Mouse (Mus musculus) ES-Bruce4 (cell line): ENCODE measurements around the gene Slc9a2. TPM values are rescaled to one million over a fixed set of nuclear protein-coding genes. Genes with fewer than 3 reads are reported as not detected.

ENCODE experiments used
- H3K27ac ChIP-seq: 2 replicates; pipeline ENCODE4 v1.5.1; 2012; ENCODE audit warnings: low read length, inconsistent platforms; ENCODE audit not compliant: insufficient read depth
- H3K27me3 ChIP-seq: 2 replicates; pipeline ENCODE4 v1.6.1; 2012; ENCODE audit warnings: mild to moderate bottlenecking, low read length, inconsistent platforms; ENCODE audit not compliant: control insufficient read depth, poor library complexity, insufficient read depth, severe bottlenecking
- H3K36me3 ChIP-seq: 2 replicates; pipeline ENCODE4 v1.6.1; 2012; ENCODE audit warnings: inconsistent platforms, mild to moderate bottlenecking, low read length, moderate library complexity; ENCODE audit not compliant: control insufficient read depth, poor library complexity, insufficient read depth, severe bottlenecking
- H3K4me1 ChIP-seq: one replicate; pipeline ENCODE4 v1.8.1; 2011; ENCODE audit warnings: low read length; ENCODE audit not compliant: control insufficient read depth, insufficient read depth
- H3K4me3 ChIP-seq: 2 replicates; pipeline ENCODE4 v1.5.1; 2011; ENCODE audit warnings: low read depth, mild to moderate bottlenecking, low read length
- H3K9ac ChIP-seq: 2 replicates; pipeline ENCODE4 v1.6.1; 2012; ENCODE audit warnings: low read depth, mild to moderate bottlenecking, inconsistent platforms; ENCODE audit not compliant: poor library complexity, severe bottlenecking
- H3K9me3 ChIP-seq: replicated peaks from 2 replicates; pipeline ENCODE4 v1.6.1; 2012; ENCODE audit warnings: mild to moderate bottlenecking, low read length, inconsistent platforms; ENCODE audit not compliant: control insufficient read depth, poor library complexity, insufficient read depth, severe bottlenecking
- CTCF ChIP-seq: IDR thresholded peaks from one replicate; pipeline ENCODE4 v1.8.1; 2011; ENCODE audit warnings: low read depth, low read length
- EP300 ChIP-seq: IDR thresholded peaks from 2 replicates; pipeline ENCODE4 v1.6.1; 2011; ENCODE audit warnings: low read depth, low read length; ENCODE audit not compliant: insufficient read depth
- POLR2A ChIP-seq: IDR thresholded peaks from one replicate; pipeline ENCODE4 v1.8.1; 2011; ENCODE audit warnings: low read length; ENCODE audit not compliant: insufficient read depth
- polyA plus RNA-seq: library from polyadenylated mRNA; stranded (reverse); fragments of >200 nt; gene quantifications from 2 replicates; pipeline ENCODE4 v1.2.4, GENCODE M21; 2011; ENCODE audit warnings: low read depth; ENCODE audit not compliant: missing spikeins, insufficient read depth, insufficient read length

Slc9a2 gene
- polyA plus RNA-seq, 1 experiment = not detected

DNA sequence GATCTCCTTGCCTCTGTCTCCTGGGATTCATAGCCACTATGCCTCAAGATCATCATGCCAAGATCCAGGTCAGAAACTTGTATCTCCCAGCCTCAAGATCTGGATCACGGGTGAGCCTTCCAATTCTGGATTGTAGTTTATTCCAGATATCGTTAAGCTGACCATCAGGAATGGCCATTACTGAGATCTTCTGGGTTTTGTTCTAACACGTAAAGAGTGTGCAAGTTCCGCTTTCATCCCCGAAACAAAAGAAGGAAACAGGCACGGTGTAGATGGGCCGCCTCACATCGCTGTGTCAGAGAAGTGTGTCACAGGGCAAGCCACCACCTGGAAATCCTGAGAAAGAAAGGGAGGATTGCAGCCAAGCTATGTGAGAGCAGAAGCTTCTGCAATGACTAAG is 118.7 kb downstream of the Slc9a2 start:
- Histone ChIP-seq H3K4me3 (no peak overlapping the region), H3K4me1 (no peaks in the 10 kb centered on the region), H3K9me3 (no peaks in the 10 kb centered on the region), H3K9ac (no peak overlapping the region), H3K27me3 (no peaks in the 10 kb centered on the region; the same call in 1 of the 2 replicates), H3K36me3 (no peaks in the 10 kb centered on the region), H3K27ac (no peak overlapping the region)
- TF ChIP-seq POLR2A = no peak
- TF ChIP-seq EP300 = no peak
- TF ChIP-seq CTCF = no peak

- TF ChIP-seq CTCF = no peak
- TF ChIP-seq EP300 = no peak
- no peak for TF ChIP-seq POLR2A
- Histone ChIP-seq H3K4me1 (no peaks in the 10 kb centered on the region), H3K9ac (no peak overlapping the region), H3K36me3 (no peaks in the 10 kb centered on the region), H3K9me3 (no peaks in the 10 kb centered on the region), H3K4me3 (no peak overlapping the region), H3K27me3 (no peaks in the 10 kb centered on the region; the same call in 1 of the 2 replicates), H3K27ac (no peak overlapping the region)
Measured at GRCm38 (mm10) chr1:40800908-40801307, 120.5 kb downstream of the Slc9a2 start.

DNA sequence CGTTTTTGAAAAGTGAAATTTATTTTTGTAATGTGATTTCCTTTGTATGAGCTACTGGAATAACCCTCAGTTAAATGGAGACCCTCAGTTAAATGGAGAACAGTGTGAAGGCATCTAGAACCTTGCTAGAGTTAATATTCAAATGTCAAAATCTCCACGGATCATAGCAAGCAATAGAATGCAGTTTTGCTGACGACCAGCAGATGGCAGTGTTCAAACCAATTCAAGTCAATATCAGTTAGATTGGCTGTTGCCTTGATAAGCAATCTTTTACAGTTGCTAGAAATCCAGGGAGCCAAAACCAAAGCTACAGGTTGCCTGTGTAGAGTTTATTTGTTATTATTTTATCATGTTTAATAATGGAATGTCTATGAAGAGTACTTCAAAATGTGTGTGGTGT is 122.4 kb downstream of the Slc9a2 start:
- H3K27ac ChIP-seq = no peak overlapping the region
- H3K9ac ChIP-seq = no peak overlapping the region
- no peaks in the 10 kb centered on the region for H3K36me3 ChIP-seq
- no peaks in the 10 kb centered on the region for H3K4me1 ChIP-seq
- H3K4me3 ChIP-seq = no peak overlapping the region
- H3K27me3 ChIP-seq = no peaks in the 10 kb centered on the region; the same call in 1 of the 2 replicates
- H3K9me3 ChIP-seq = no peaks in the 10 kb centered on the region
- no peak for TF ChIP-seq POLR2A
- TF ChIP-seq CTCF = no peak
- TF ChIP-seq EP300 = no peak

DNA sequence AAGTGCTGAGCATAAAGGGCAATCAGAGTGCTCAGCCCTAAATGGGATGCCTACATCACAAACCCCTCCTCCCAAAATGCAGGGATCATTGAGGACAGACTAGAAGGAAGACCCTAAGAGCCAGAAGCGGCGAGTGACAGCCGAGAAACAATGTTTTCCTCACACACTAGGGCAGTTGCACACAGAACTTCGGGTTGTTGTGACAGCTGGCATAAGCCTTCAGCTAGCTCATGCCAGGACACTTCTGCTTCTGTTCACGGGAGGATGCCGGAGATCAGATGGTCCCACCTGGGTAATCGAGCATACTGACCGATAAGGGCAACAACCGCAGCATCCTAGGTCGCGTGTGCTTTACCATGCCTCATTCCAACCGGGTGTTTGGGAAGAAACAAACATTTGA is 123.7 kb downstream of the Slc9a2 start:
- H3K4me3 ChIP-seq = no peak overlapping the region
- H3K9me3 ChIP-seq = no peaks in the 10 kb centered on the region
- H3K27ac ChIP-seq = no peak overlapping the region
- H3K9ac ChIP-seq = no peak overlapping the region
- H3K4me1 ChIP-seq = no peaks in the 10 kb centered on the region
- no peaks in the 10 kb centered on the region; the same call in 1 of the 2 replicates for H3K27me3 ChIP-seq
- no peaks in the 10 kb centered on the region for H3K36me3 ChIP-seq
- TF ChIP-seq POLR2A (no peak), EP300 (no peak), CTCF (no peak)

GRCm38 (mm10) chr1:40805351-40805750 is 125.0 kb downstream of the Slc9a2 start, which contains the start of gene Tmem182:
Gene Tmem182, plus strand, starts transcription at chr1:40805601.
- Histone ChIP-seq H3K36me3 (no peaks in the 10 kb centered on the region), H3K27ac (no peak within 1 kb of the TSS), H3K4me3 (no peak within 1 kb of the TSS), H3K27me3 (no peaks in the 10 kb centered on the region; the same call in 1 of the 2 replicates), H3K9me3 (no peaks in the 10 kb centered on the region), H3K4me1 (no peaks in the 10 kb centered on the region), H3K9ac (no peak within 1 kb of the TSS)
- TF ChIP-seq EP300 (no peak), CTCF (no peak), POLR2A (no peak)

DNA sequence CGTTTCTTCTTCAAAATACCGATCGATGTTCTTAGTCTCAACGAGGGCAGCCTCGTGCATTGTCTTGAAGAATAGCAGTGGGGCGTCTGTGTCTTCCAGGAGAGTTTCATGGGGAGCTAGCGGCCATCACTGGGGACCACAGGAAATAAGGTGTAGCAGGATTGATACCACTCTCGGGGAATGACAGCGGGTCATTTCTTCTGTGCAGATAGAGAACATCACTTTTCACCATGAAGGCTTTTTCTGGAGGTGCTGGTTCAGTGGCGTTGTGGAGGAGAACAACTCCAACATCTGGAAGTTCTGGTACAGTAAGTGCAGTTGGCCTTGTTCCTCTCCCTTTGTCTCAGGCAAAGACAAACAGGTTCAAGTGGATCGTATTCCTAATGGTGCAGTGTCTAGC is 125.5 kb downstream of the Slc9a2 start:
- Histone ChIP-seq H3K9ac (no peak overlapping the region), H3K27ac (no peak overlapping the region), H3K9me3 (no peaks in the 10 kb centered on the region), H3K36me3 (no peaks in the 10 kb centered on the region), H3K27me3 (no peaks in the 10 kb centered on the region; the same call in 1 of the 2 replicates), H3K4me1 (no peaks in the 10 kb centered on the region), H3K4me3 (no peak overlapping the region)
- TF ChIP-seq EP300 (no peak), POLR2A (no peak)

DNA sequence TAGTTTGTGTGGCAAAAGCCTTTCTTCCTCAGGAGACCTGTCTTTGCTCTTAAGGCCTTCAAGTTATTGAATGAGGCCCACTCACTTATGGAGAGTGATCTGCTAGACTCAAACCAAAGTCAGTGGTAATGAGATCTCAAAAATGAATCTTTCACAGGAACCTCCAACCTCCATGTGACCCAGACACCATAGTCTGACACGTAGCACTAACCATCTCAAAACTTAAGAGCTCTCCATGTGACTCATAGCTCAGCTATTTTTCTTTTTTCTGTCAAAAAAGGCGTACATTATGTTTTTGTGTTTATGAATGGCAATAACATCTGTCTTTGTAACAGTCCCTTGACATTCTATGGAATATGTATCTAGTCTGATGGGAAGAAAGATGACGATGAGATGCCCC is 128.3 kb downstream of the Slc9a2 start:
- TF ChIP-seq POLR2A (no peak), EP300 (no peak), CTCF (no peak)
- H3K36me3 ChIP-seq = no peaks in the 10 kb centered on the region
- H3K9me3 ChIP-seq = no peaks in the 10 kb centered on the region
- no peaks in the 10 kb centered on the region for H3K4me1 ChIP-seq
- no peak overlapping the region for H3K9ac ChIP-seq
- H3K4me3 ChIP-seq = no peak overlapping the region
- H3K27ac ChIP-seq = no peak overlapping the region
- H3K27me3 ChIP-seq = no peaks in the 10 kb centered on the region
